ENCODE assay signal across 8 mouse cellular contexts in the genomic region with DNA sequence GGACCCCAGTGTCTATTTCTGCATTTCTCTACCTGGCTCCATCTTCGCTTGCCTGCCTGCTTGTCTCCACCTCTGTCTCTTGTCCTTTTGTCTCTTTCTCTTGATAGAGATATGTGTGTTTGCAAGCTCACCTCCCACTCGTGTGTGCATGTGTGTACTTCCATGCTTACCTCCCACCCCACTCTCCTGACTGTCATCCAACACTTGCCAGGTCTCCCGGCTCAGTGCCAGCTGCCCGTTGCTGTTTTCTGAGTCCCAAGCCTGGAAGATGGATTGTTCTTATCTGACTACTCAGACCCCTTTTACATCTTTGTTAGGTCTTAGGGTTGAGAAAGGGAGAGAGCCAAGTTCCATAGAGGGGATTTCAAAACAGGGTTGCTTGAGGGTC. TPM values are rescaled to one million over a fixed set of nuclear protein-coding genes. Genes with fewer than 3 reads are reported as not detected.
A peak's percentile ranks its signal among the peaks of the same experiment; 100 is the strongest.
DNase-seq lines count a peak whose midpoint lies in the region; ATAC-seq lines count a peak whose summit lies in the region.

No protein-coding gene starts in this region.

- H3K36me3 ChIP-seq in heart, embryonic 13.5 days = 0 out of 2 replicates have a peak, but pooled peaks cover 7% of the 10 kb centered on the region
- peaks cover 7% of the 10 kb centered on the region for H3K36me3 ChIP-seq in midbrain, embryonic 10.5 days

- no peak for ATAC-seq in heart, embryonic 13.5 days (ENCODE audit: extremely low read depth, insufficient number of reproducible peaks, low FRiP score, low TSS enrichment)

- peak overlapping the region; percentile 93 for H3K4me2 ChIP-seq in heart, embryonic 13.5 days

- WGBS in heart, embryonic 13.5 days = 5% methylated on average over 4 of the region's 4 CpGs
- 56% methylated on average over 4 of the region's 4 CpGs for WGBS in midbrain, embryonic 10.5 days

- peak; percentile 7 for DNase-seq in retina, postnatal 1 day
- no peak for DNase-seq in retina, embryonic 14.5 days (ENCODE audit: low spot score)
- peak; percentile 47 to 60 for DNase-seq in cerebellum, adult 18-20 months
- DNase-seq in kidney, postnatal 25 days = peak; percentile 49
- DNase-seq in midbrain, embryonic 10.5 days (ENCODE audit: low spot score) = no peak
- no peak for DNase-seq in thymus, postnatal 4 days
- no peak for DNase-seq in gastrocnemius, postnatal 36 days

- no peaks in the 10 kb centered on the region for H3K27me3 ChIP-seq in heart, embryonic 13.5 days (replicated peaks)
- no peaks in the 10 kb centered on the region for H3K27me3 ChIP-seq in midbrain, embryonic 10.5 days (ENCODE audit: low read depth, poor library complexity, severe bottlenecking)

- H3K9me3 ChIP-seq in heart, embryonic 13.5 days = no peaks in the 10 kb centered on the region
- H3K9me3 ChIP-seq in midbrain, embryonic 10.5 days (replicated peaks) = no peaks in the 10 kb centered on the region

- H3K27ac ChIP-seq in heart, embryonic 13.5 days (replicated peaks) = peak overlapping the region; percentile 97
- peak overlapping the region; percentile 94 for H3K27ac ChIP-seq in midbrain, embryonic 10.5 days (replicated peaks)

- H3K9ac ChIP-seq in heart, embryonic 13.5 days = peak overlapping the region; percentile 100

- H3K4me3 ChIP-seq in heart, embryonic 13.5 days = peak overlapping the region; percentile 100
- H3K4me3 ChIP-seq in midbrain, embryonic 10.5 days = peak overlapping the region; percentile 98

- H3K4me1 ChIP-seq in heart, embryonic 13.5 days = peaks cover 46% of the 10 kb centered on the region
- peaks cover 28% of the 10 kb centered on the region for H3K4me1 ChIP-seq in midbrain, embryonic 10.5 days

- intact Hi-C loops in gastrocnemius, postnatal 36 days (cut with DNase I) = loop anchor here (5.0 kb wide), 2 partner anchors 40 to 45 kb away; a partner anchor contains a TSS

RNA-seq across cellular contexts. Expression of a gene that starts 1.6 kb away (rescaled TPM):
- polyA plus RNA-seq in heart, embryonic 13.5 days (2015; fragmentation: Nextera tagmentation; extraction: Ambion mirVana) = 16.8 and 17.7 TPM in 2 replicates
- 10.8 and 13.2 TPM in 2 replicates for polyA plus RNA-seq in midbrain, embryonic 10.5 days (2016; fragmentation: Nextera tagmentation; extraction: Ambion mirVana)
- total RNA-seq in gastrocnemius, postnatal 36 days (2021) = 10 to 100 TPM; 20.9 to 21.3 TPM

RNA-seq across cellular contexts. Expression of a gene that starts 42.6 kb away (rescaled TPM):
- 34.8 and 37.8 TPM in 2 replicates for polyA plus RNA-seq in heart, embryonic 13.5 days (2015; fragmentation: Nextera tagmentation; extraction: Ambion mirVana)
- polyA plus RNA-seq in midbrain, embryonic 10.5 days (2016; fragmentation: Nextera tagmentation; extraction: Ambion mirVana) = 118 and 119 TPM in 2 replicates
- 1 to 10 TPM; 1.1 to 1.9 TPM for total RNA-seq in gastrocnemius, postnatal 36 days (2021)

RNA-seq across cellular contexts. Expression of a gene that starts 46.2 kb away (rescaled TPM):
- 61.5 and 65.6 TPM in 2 replicates for polyA plus RNA-seq in heart, embryonic 13.5 days (2015; fragmentation: Nextera tagmentation; extraction: Ambion mirVana)
- polyA plus RNA-seq in midbrain, embryonic 10.5 days (2016; fragmentation: Nextera tagmentation; extraction: Ambion mirVana) = 79.7 and 81.7 TPM in 2 replicates
- 100 to 1,000 TPM; 115 to 129 TPM for total RNA-seq in gastrocnemius, postnatal 36 days (2021)

Comparison
In these comparisons a context has a peak if more than half of its experiments do, and no peak if none do; other contexts are left out.
1. DNase-seq: peak in retina, postnatal 1 day (single experiment), cerebellum, adult 18-20 months (2 of 2) and kidney, postnatal 25 days (2 of 2); none in retina, embryonic 14.5 days (single experiment), midbrain, embryonic 10.5 days (single experiment), thymus, postnatal 4 days (single experiment) and gastrocnemius, postnatal 36 days (0 of 2).